Mouse (Mus musculus): ENCODE measurements around the gene Gm10338. TPM values are rescaled to one million over a fixed set of nuclear protein-coding genes. Genes with fewer than 3 reads are reported as not detected.

Gene Gm10338
- not detected in 2 replicates for polyA plus RNA-seq (2012; rRNA removed)

DNA sequence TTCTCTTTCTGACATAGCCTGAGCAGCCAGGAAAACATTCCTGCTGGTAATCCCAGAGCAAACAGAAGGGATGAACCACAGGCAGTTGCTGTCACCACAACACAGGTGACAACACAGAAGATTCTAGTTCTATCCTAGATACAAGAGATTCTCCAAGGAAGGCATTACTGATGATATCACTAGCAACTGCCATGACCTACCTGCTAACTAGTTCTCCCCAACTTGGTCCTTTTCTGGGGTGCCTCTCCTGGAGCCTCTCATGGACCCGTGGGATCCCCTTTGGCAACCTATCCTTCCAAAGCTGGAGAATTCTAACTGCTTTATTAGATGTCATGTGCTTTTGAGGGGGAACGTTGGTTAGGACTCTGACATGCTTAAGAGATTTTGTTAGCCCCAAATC is at the start of gene Gm10338:
Gene Gm10338, minus strand, starts transcription at position 101 of the 400 bp plus-strand sequence.

GRCm38 (mm10) chr14:7643872-7644271 is 48.5 kb upstream of the Gm10338 start, which contains the start of gene Gm10128:
Gene Gm10128 (minus strand): TSS chr14:7643972.

DNA sequence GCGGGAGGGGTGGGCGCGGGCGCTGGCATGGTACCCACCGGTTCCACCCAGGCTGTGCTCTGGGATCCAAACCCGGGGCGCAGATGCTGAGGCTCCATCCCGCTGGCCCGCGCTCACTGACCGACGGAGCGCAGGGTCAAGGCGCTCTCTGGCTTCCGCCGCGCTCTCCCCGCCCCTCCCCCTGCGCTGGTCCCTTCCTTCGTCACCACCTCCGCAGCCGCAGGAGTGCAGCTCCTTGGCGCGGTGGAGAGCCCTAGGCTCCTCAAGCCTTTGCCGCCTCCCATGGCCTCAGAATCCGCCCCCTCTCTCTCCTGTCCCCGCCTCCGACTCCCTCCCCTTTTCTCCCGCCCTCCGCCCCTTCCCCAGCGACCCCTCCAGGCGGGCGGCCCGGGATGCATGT is 27.0 kb downstream of the Gm10338 start, which contains the start of gene Gm3558:
Gene Gm3558, minus strand, starts transcription at position 185 of the 400 bp plus-strand sequence.

Other genes starting within 250 kb of the Gm10338 start
- gene Gm8374, start 230.5 kb downstream of the Gm10338 start, polyA plus RNA-seq (2012; rRNA removed), result not detected in 2 replicates
- 0.12 and 0.15 TPM in 2 replicates for gene Gm3755, start 144.7 kb downstream of the Gm10338 start, polyA plus RNA-seq (2012; rRNA removed)
- 17.8 and 19.6 TPM in 2 replicates for gene Gm3752, start 111.8 kb downstream of the Gm10338 start, polyA plus RNA-seq (2012; rRNA removed)
- 6.6 and 7.0 TPM in 2 replicates for gene Gm3558, start 27.0 kb downstream of the Gm10338 start, polyA plus RNA-seq (2012; rRNA removed)
- not detected in 2 replicates for gene Gm10128, start 48.4 kb upstream of the Gm10338 start, polyA plus RNA-seq (2012; rRNA removed)
- gene Gm26661, start 196.0 kb upstream of the Gm10338 start, polyA plus RNA-seq (2012; rRNA removed), result not detected in 2 replicates
- 19.1 and 19.5 TPM in 2 replicates for gene Flnb, start 222.4 kb upstream of the Gm10338 start, polyA plus RNA-seq (2012; rRNA removed)

Data from central nervous system, embryonic 18 days (tissue).